Mouse (Mus musculus): ENCODE measurements around the gene Zfp11.
A peak's percentile ranks its signal among the peaks of the same experiment; 100 is the strongest.
"Not testable (repeated sequence)": the region's sequence is repeated elsewhere in the genome, so short reads cannot be mapped to it uniquely, and the experiment has no call there.

Gene Zfp11

DNA sequence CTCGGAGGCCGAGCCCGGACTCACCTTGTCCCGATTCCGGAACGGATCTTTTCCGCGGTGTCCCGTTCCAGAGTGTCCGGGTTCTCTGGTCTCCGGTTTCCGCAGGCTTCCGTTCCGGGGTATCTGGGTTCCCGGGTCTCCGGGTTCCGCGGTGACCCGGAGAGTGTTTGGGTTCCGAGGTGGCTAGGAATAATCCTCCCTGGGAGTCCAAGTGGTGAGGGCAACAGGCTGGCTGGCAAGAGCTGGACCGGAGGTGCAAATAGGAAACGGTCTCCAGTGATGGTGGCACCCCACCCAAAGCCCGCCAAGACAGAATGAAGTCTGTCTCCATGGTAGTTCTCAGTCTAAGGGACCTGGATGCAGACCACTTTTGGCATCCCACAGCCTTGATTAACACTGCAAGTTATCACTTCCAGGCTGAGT lies at the start of gene Zfp11:
Zfp11 (minus strand) TSS at position 64 of the 423 bp plus-strand sequence.
- DNase-seq = peak; percentile 93

DNA sequence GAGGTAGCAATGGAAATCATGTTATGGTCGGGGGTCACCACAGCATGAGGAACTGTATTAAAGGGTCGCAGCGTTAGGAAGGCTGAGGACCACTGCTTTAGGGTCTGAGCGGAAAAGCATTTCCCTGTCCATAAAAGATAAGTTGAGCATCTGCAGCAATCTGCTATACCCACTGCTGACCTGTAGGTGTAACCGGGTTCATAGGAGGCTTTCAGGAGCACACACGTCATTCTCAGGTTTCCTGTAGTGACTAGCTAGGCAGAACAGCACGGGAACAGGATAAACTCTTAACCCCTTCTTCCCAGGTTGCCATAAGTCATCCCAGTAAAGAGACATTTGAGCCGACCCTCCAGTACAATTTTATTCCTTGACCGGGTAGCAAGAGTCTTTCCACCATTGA lies 47.1 kb upstream of the Zfp11 start:
- no peak for DNase-seq

DNA sequence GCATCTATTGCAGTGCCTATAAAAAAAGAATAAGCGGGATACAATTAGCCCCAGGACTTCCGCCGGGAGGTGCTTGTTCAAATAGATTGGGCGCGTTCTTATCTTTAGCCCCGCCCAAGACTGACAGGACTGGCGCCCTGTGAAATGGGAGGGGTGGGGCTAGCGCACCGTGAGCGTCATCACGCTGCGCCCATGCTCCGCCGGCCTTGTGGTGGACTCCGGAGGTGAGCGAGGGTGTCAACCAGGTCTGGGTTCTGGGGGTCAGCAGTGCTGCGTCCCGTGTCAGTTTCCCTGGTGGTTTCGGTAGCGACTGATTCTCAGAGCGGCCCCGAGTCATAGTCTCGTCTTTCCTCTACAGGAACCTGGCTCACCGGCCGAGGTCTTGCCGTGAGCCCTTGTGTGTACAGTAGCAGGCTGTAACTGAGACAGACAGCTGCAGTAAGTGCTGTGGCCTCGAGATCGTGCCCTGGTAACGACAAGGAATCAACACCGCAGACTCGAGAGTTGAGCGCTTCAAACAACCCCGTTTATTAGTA lies 45.5 kb upstream of the Zfp11 start, which contains the start of gene Mrps17:
Mrps17 (plus strand) TSS at position 172 of the 536 bp plus-strand sequence.
- DNase-seq = peak; percentile 94 to 95

DNA sequence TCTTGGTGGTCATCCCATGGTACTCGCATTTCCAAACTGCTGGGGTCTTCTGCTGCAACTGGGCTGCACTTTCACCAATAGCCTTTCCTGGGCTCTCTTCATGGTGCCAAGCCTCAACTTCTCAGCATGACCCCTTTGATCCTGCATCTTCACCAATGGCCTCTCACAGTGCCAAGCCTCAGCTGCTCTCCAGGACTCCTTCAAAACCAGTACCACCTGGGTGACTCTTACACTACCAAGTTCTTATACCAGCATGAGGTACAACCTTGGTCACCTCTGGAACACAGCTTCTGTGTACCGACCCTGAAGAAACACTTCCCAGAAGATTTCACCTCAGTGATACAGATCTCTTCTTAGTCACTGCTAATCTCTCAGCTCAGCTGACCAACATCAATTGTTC lies 38.5 kb upstream of the Zfp11 start, which contains the start of gene Sept14:
Sept14 (minus strand) TSS at position 101 of the 400 bp plus-strand sequence.
- DNase-seq = no peak

DNA sequence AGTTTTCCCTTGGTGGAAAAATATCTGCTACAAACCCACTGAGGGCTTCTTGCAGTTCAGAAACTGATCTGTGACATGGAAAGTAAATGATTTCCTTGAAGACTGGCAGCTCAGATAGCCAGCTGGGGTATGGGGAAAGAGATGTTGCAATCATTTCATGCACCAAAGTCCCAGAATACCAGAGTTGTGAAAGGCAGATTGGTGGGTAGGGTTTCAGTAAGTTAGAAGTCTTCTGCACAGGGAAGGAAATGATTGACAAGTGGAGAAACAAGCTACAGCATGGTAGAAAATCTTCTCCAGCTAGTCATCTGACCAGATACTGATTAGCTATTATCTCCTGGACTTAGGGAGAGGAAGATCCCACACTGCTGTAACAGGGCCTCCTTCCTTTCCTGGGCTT lies 33.5 kb upstream of the Zfp11 start:
- DNase-seq = no peak

DNA sequence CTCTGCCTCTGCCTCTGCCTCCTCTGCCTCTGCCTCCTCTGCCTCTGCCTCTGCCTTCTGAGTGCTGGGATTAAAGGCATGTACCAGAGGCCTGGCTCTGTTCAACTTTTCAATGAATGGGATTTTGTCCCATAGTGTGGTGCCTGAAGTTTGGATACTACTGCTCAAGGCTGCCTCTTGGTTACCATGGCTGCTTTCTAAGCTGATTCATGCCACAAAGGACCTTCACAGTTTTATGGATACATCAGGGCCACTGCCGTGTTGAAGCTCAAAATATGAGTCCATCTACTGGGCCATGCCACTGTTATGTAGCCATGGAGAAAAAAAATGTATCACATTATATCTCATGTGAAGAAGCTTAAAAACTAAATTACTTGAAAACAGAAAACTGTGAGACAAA lies 31.8 kb upstream of the Zfp11 start:
- no peak for DNase-seq

DNA sequence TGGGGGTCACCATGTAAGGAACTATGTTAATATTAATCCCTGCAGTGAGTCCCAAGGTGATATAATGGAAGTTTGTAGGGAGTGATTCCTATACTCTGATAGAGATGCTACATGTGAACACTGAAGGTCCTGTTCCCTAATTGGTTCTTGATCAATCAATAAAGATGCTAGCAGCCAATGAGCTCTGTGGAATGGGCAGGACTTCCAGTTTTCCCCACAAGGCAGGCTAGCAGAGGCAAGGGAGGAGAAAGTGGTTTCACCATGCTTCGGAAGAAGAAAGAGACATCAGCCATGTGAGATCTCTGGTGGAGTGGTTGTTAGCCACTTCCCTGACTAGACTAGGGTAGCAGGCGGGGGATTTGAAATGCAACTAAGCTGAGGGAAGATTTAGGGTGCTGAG lies 30.6 kb upstream of the Zfp11 start:
- no peak for DNase-seq

DNA sequence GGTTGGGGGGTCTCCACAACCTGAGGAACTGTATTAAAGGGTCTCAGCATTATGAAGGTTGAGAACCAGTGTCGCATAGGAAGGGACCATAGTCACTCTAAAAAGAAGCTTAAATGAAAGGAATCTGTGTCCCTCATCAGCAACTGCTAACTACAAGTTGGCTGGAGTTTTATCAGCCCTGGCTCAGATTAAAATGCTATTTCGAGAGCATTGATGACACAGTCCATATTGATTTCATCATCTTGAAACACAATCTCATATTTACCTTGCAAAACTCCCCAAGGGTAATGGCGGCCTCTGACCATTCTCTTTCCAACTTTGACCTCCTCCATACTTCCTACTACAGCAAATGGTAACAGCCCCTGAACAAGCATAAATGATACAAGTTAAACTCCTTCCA lies 20.6 kb upstream of the Zfp11 start:
- DNase-seq = no peak

DNA sequence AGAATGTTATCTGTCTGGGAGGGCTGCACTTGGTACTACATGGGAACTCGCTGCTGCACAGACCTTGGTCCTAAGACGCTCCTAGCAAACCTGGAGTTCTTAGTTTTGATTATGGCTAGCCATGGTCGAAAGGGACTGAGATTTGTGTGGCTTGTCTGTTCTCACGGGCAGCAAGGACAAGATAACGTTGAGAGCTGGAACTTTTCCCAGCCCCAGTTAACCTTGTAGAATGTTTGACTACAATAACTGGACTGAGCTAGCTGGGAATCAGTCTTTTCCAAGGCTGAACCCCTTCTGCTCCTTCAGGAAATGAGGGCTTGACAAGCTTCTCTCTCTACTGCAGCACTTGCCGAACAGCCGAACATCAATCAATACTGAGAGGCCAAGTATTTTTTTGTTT lies 17.7 kb upstream of the Zfp11 start:
- no peak for DNase-seq

DNA sequence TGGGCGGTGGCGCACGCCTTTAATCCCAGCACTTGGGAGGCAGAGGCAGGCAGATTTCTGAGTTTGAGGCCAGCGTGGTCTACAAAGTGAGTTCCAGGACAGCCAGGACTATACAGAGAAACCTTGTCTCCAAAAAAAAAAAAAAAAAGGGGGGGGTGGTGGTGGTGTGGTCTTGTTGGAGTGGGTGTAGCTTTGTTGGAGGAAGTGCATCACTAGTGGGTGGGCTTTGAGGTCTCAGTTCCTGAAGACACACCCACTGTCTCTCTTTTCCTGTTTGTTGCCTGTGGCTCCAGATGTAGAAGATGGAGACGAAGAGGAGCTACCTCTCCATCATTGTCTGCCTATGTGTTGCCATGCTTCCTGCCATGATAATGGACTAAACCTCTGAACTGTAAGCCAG lies 15.2 kb upstream of the Zfp11 start:
- not testable (repeated sequence) for DNase-seq

DNA sequence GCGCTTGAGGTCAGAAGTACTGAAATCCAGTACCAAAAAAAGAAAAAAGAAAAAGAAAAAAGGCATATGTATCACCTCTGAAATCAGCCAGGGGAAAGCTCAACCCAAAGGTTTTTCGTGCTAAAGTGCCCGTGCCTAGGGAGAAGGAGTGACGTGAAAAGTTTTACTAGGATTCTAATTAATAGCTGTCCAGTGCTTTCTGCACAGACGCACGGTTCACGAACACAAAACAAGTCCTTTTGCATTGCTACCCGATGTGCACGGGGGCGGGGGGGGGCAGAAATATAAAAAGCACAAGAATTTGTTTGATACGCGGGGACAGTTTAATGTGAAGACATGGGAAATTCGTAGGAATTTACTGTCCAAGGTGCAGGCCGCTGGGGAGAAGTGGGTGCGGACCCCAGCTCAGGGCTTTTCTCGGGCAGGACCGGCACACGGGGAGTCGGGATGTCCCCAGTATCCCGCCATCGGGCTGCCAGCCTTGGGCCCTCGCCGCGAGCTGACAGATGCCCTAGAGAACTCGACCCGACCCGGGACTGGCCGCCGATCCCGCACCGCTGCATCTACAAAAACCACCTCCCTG lies 355 bp downstream of the Zfp11 start:
- DNase-seq = peak in 1 of 2 experiments; percentile 17

DNA sequence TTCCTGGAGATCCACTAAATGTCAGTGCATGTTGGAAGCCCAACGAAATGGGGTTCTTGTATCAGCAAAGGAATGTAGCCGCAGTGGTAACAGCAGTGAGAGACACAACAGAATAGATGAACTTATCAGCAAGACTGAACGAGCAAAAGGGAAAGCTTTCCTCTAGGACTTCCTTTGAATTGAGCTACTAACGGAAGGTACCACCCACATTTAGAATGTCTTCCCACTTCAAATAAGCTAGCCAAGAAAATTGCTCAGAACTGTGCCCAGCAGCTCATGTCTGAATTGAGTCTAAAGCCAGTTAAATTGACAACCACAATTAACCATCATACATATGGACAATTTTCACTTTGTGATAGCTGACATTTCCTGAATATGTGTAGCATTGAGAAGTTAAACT lies 2.0 kb downstream of the Zfp11 start:
- no peak for DNase-seq

DNA sequence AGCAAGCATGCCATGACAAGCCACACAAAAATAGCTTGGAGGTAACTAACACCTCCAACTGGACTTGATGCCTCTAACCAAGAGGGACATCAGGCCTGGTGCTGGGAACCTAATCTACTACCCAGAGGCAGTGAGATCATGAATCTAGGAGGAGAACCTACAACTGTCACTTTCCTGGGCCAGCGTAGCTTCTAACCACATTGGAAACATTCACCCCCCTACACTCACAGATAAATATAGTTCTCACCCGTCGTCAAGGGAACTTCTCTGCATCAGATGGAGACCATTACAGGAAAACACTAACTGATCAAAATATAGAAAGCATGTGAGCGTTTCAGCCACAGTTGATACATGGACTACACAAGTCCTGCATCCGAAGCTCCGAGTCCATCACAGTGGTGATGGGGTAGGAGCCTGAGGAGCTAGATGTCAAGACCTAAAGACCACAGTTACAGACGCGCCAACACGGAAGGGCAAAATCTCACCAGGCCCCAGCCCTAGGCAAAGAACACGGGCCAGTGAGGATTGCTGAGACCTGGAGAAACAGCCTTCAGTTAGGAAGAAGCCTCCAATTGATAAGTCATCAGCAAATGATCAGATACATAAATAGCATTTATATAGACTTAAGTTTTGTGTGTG lies 3.5 kb downstream of the Zfp11 start:
- DNase-seq = no peak

DNA sequence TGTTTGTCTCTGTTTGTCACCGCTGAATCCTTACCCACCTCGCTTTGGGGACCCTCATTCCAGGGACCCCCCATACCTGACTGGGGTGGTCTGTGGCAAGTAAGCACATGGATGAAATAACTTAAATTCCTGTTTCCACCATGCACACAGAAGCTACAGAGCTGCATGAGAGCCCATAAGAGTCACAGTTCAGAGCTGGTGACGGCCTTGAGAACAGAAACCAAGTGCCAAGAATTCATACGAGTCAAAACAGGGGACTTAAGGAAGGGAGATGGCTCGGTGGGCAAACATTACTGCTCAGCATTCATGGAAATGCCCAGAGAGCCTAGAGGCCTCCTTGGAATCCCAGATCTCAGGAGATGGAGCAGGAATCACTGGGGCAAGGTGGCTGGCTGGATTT lies 5.8 kb downstream of the Zfp11 start:
- no peak for DNase-seq

DNA sequence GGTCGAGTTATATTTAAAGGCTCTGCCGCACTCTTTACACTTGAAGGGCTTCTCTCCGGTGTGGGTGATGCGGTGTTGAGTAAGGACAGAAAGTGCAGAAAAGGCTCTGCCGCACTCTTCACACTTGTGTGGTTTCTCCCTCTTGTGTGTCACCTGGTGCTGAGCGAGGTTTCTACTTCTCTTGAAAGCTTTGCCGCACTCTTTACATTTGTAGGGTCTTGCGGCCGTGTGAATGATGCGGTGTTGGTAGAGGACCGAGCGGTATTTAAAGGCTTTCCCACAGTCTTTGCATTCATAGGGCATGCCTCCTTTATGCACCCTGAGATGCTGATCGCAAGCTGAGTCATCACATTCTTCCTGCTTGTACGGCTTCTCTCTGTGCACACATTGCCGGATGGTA lies 12.0 kb downstream of the Zfp11 start:
- DNase-seq = no peak

DNA sequence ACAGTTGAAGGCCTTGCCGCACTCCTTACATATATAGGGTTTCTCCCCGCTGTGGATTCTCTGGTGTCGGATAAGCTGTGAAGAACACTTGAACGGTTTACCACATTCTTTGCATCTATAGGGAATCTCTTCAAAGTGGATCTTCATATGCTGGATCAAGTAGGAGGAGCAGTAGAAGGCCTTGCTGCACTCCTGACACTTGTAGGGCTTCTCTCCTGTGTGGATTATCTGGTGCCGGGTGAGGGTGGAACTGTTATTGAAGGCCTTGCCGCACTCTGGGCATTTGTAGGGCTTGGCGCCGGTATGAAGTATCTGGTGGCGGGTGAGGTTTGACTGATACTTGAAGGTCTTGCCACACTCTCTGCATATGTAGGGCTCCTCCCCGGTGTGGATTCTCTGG lies 12.9 kb downstream of the Zfp11 start:
- DNase-seq = no peak

DNA sequence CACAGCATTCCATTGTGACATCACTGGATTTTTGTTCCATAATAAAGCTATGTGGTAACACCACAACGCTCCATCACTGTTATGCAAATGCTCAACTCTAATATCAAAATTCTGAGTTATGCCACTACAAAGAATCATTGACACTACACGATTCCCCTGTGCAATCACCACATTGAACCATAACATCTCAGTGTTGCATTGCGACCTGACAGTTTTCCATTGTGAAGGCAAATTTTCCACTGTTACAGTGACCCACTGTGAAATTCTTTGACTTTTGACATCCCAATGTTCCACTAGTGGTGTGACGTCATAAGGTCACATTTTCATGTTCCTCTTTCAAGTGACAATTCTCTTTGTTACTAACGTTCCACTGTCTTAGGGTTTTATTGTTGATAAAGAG lies 19.0 kb downstream of the Zfp11 start:
- no peak for DNase-seq

DNA sequence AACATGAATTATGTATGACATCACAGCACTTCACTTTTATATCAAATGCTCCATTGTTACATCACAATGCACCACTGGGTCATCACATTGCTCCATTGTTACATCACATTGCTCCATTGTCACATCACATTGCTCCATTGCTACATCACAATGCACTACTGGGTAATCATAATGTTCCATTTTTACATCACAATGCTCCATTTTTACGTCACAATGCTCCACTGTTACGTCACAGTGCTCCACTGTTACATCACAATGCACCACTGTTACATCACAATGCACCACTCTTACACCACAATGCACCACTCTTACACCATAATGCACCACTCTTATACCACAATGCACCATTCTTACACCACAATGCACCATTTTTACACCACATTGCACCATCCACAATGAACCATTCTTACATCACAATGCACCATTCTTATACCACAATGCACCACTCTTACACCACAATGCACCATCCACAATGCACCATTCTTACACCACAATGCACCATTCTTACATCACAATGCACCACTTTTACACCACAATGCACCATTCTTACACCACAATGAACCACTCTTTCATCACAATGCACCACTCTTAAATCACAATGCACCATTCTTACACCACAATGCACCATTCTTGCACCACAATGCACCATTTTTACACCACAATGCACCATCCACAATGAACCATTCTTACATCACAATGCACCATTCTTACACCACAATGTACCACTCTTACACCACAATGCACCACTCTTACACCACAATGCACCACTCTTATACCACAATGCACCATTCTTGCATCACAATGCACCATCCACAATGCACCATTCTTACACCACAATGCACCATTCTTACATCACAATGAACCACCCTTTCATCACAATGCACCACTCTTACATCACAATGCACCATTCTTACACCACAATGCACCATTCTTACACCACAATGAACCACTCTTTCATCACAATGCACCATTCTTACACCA lies 37.3 kb downstream of the Zfp11 start:
- not testable (repeated sequence) for DNase-seq

DNA sequence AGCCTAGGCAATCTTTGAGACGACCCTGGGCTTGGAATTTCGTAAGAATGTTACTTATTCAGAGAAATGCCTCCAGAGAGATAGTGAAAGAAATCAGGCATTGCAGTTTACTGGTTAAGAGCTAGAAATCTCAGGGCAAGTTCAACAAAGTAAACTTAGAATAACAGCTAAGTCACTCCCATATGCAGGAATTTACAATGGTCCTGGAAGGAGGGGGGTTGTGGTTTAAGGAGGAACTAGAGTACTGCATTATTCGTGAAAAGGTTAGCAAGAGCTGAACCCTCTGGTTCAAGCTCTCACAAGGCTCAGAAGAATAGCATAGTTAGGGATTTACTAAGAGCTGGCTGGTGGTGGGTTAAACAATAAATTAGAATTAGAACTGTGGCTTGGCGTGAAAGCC lies 43.3 kb downstream of the Zfp11 start:
- DNase-seq = not testable (repeated sequence)

DNA sequence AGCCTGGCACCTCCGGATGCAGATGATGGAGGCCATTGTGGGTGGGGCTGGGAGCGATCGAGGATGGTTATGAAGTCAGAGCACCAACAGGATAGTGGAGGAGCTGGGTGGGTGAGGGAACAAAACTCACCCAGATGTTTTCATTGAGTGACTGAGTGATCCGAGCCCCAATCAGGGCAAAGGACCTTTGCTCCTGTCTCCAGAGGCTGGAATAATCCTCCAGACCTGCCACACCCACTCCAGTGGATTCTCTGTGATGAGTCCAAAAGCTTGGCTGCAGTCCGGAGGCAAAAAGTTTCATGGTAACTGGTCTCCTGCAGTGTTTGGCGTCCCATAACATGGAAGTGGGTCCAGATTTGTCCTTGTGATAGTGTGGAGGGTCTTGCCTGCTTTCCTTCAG lies 43.8 kb downstream of the Zfp11 start:
- no peak for DNase-seq

DNA sequence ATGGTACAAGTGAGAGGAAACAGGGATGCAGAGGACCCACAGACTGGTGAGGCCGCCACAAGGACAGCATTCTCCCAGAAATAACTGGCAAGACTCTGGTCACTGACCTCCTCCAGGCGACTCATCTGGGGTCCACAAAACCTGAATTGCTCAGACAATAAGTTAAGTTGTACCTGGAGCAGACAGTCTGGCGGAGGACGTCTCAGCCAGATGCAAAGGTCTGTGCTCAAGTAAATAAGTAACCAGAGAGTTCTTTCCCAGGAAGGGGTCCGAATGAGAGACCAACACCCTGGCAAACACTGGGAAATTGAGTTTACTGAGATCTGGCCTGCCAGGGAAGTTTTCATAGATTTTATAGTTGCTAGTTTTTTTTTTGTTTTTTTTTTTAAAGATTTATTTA lies 48.5 kb downstream of the Zfp11 start:
- DNase-seq = no peak

DNA sequence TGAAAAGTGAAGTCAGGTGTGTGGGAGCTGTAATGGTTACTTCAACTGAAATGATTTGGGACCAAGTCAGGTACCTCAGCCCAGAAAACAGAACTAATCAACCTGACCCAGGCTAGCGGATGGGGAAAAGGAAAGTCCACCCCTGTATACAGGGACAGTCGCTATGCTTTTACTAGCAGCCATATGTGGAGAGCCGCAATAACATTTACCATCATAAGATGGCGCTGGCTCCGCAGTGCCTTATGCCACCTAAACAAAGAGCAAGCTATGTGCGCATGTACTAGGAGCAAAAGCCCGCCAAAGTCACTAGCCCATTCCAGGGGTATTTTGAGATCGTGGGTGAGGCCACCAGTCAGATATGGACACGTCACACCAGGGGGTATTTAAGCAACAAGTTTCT lies 49.3 kb downstream of the Zfp11 start:
- not testable (repeated sequence) for DNase-seq

DNA sequence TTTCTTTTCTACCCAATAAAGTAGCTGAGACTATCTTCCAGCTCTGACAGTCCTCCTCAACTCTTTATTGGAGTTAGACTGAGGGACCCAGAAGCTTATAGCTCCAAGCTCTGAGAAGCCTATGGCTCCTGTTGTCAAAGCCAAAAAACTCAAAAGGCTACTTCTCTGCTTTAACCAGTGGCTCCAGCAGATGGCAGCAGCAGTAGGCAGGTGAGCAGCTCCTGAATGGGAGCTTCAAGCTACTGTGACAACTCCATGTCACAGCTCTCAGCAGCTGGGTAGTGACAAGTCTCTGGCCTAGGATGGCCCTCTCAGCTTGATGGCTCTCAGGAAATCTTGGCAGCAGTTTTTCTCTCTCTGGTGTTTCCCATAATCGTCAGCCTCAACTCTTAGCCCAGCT lies 58.8 kb downstream of the Zfp11 start:
- peak; percentile 79 to 88 for DNase-seq
